Mouse (Mus musculus) hindbrain, postnatal 0 days (tissue): Measurements from ENCODE around the gene Hoxa13. TPM values are rescaled to one million over a fixed set of nuclear protein-coding genes. Genes with fewer than 3 reads are reported as not detected.
A peak's percentile ranks its signal among the peaks of the same experiment; 100 is the strongest.

Source experiments
- ATAC-seq: fragments of 200-750 bp; cut with Nextera tagmentation; 2 replicates; pipeline ENCODE4 v1.8.0; 2017; ENCODE audit warnings: mild to moderate bottlenecking, moderate TSS enrichment, moderate library complexity
- DNase-seq: peaks from one replicate; pipeline ENCODE4 v3.0.0-alpha.2; 2015; ENCODE audit warnings: low spot score
- H3K27ac ChIP-seq: fragments of 300-500 bp; sonication (generic); 2 replicates; pipeline ENCODE4 v1.5.1; 2014; ENCODE audit warnings: mild to moderate bottlenecking
- H3K27me3 ChIP-seq: fragments of 300-500 bp; sonication (generic); 2 replicates; pipeline ENCODE4 v1.6.1; 2014; ENCODE audit warnings: low read length, mixed read lengths; ENCODE audit not compliant: insufficient read depth
- H3K36me3 ChIP-seq: fragments of 300-500 bp; sonication (generic); 2 replicates; pipeline ENCODE4 v1.6.1; 2014; ENCODE audit warnings: low read length, mixed read lengths; ENCODE audit not compliant: insufficient read depth
- H3K4me1 ChIP-seq: fragments of 300-500 bp; sonication (generic); 2 replicates; pipeline ENCODE4 v1.6.1; 2014; ENCODE audit warnings: antibody characterized with exemption, low read length, mixed read lengths; ENCODE audit not compliant: insufficient read depth
- H3K4me2 ChIP-seq: fragments of 300-500 bp; sonication (generic); 2 replicates; pipeline ENCODE4 v1.6.1; 2014; ENCODE audit warnings: low read depth, mild to moderate bottlenecking, low read length, moderate library complexity, mixed read lengths
- H3K4me3 ChIP-seq: fragments of 300-500 bp; sonication (generic); 2 replicates; pipeline ENCODE4 v1.5.1; 2014; ENCODE audit warnings: low read length
- H3K9ac ChIP-seq: fragments of 300-500 bp; sonication (generic); replicated peaks from 2 replicates; pipeline ENCODE4 v1.6.1; 2014; ENCODE audit warnings: mild to moderate bottlenecking, low read length, moderate library complexity, mixed read lengths
- H3K9me3 ChIP-seq: fragments of 300-500 bp; sonication (generic); 2 replicates; pipeline ENCODE4 v1.6.1; 2016; ENCODE audit warnings: low read length, mixed read lengths
- CTCF ChIP-seq: IDR thresholded peaks from 2 replicates; pipeline ENCODE4 v1.5.1; 2016; ENCODE audit warnings: antibody characterized with exemption, control low read depth, low read depth
- WGBS: fragments of 180-500 bp; shearing (Covaris S2); extraction: QIAGEN DNeasy Blood & Tissue Kit; methylation state at CpG from one replicate; pipeline ENCODE4 v1.1.7; 2014; 5-methylcytosine and 5-hydroxymethylcytosine counted together
- polyA plus RNA-seq: library from polyadenylated mRNA; unstranded; fragments of >200 nt; fragmentation: Nextera tagmentation; extraction: Ambion mirVana; gene quantifications from 2 replicates; pipeline ENCODE4 v1.2.1, GENCODE M21; 2015
- total RNA-seq: library from RNA; depleted of rRNA; stranded (reverse); fragments of >200 nt; gene quantifications from 2 replicates; pipeline ENCODE4 v1.2.3, GENCODE M21; 2014

Gene Hoxa13
- total and polyA plus RNA-seq, 2 experiments from 2014 or later: not detected

DNA sequence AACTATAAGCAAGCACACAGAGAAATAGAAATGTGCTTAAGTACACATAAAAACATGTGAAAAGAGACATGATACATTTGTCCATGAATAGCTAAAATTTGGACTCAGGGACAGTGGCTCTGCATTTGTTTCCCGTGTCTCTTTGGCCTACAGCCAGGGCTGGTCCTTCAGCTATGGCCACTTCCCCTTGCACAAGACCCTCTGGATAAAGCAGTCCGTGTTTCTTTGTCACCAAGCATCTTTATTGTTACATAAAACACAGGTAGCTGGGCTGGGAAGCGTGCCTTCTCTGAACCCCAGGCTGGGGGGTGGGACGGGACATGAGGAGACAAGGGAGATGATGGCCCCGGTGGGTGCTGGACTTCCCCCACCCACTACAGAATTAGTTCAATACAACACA, 46.4 kb downstream of the Hoxa13 start:
- no peak overlapping the region for H3K27ac ChIP-seq
- H3K4me1 ChIP-seq: no peaks in the 10 kb centered on the region
- H3K36me3 ChIP-seq: no peaks in the 10 kb centered on the region
- WGBS: 11% methylated on average over 5 of the region's 5 CpGs
- DNase-seq: no peak
- no peak for ATAC-seq
- H3K4me3 ChIP-seq: no peak overlapping the region
- no peak for TF ChIP-seq CTCF
- no peak overlapping the region for H3K9ac ChIP-seq
- no peaks in the 10 kb centered on the region for H3K9me3 ChIP-seq
- peaks cover 98% of the 10 kb centered on the region for H3K27me3 ChIP-seq
- H3K4me2 ChIP-seq: no peak overlapping the region

DNA sequence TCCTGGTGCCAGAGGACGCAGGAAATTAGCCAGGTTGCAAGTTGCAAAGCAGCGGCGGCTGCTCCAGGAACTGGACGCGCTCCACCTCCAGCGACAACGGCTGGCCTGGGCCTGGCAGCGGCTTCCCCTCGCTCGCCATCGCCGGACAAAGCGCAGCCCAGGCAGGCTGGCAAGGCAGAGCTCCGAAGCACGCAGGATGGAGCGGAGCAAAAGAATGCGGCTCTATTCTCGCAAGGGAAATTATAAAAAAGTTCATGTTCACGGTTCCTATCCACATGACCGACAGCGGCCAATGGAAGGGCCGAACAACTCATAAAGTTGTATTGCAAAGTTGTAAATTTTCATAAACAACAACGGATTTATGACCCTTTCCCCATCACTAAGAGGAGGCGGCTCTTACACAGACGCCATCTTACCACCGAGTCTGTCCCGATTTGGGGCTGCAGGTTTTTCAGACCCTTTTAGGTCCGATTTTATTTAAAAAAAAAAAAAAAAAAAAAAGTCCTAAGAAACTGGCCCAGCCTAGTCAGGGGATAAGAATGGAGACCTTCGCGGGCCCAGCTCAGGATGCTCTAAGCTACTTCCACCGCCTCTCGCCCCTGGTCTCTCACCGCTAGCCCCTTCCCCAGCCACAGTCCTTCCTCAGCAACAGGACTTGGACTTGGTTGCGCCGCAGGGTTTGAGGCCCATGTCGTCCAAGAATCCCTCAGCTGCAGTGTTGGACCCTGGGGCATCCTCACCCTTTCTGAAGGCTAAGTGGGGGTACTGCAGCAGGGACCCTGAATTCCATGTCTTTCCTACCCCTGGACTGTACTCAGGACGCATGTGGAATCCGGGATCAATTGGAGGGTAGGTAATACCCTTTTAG, 47.3 kb downstream of the Hoxa13 start, which contains the start of the genes Hoxa3 and Gm28308:
Gene Hoxa3 (minus strand): TSS at position 218 of the 868 bp plus-strand sequence.
Gene Gm28308 (minus strand): TSS at position 221 of the 868 bp plus-strand sequence.
- no peak for TF ChIP-seq CTCF
- no peak within 1 kb of the TSS for H3K4me2 ChIP-seq
- no peaks in the 10 kb centered on the region for H3K4me1 ChIP-seq
- DNase-seq (no peak), ATAC-seq (no peak)
- no peak within 1 kb of the TSS for H3K9ac ChIP-seq
- 11% methylated on average over 38 of the region's 38 CpGs for WGBS
- no peak within 1 kb of the TSS for H3K27ac ChIP-seq
- no peaks in the 10 kb centered on the region for H3K9me3 ChIP-seq
- H3K4me3 ChIP-seq: peak within 1 kb of the TSS; percentile 11; the same call in 1 of the 2 replicates
- H3K27me3 ChIP-seq: peaks cover 98% of the 10 kb centered on the region
- H3K36me3 ChIP-seq: no peaks in the 10 kb centered on the region

- no peak for ATAC-seq
- Histone ChIP-seq H3K27ac (no peak overlapping the region), H3K27me3 (peaks cover 96% of the 10 kb centered on the region), H3K9ac (no peak overlapping the region), H3K4me2 (no peak overlapping the region), H3K4me1 (no peaks in the 10 kb centered on the region), H3K9me3 (no peaks in the 10 kb centered on the region), H3K36me3 (no peaks in the 10 kb centered on the region), H3K4me3 (peak overlapping the region; percentile 11; the same call in 1 of the 2 replicates)
- no peak for DNase-seq
- 6% methylated on average over 22 of the region's 22 CpGs for WGBS
- no peak for TF ChIP-seq CTCF
These were observed 48.0 kb downstream of the Hoxa13 start for GRCm38 (mm10) chr6:52212556-52213118.

GRCm38 (mm10) chr6:52211961-52212360, 48.7 kb downstream of the Hoxa13 start:
- no peaks in the 10 kb centered on the region for H3K4me1 ChIP-seq
- no peak for TF ChIP-seq CTCF
- H3K4me2 ChIP-seq: peak overlapping the region; percentile 25; the same call in 1 of the 2 replicates
- H3K9me3 ChIP-seq: no peaks in the 10 kb centered on the region
- DNase-seq (no peak), ATAC-seq (no peak)
- peaks cover 96% of the 10 kb centered on the region for H3K27me3 ChIP-seq
- H3K4me3 ChIP-seq: no peak overlapping the region
- no peak overlapping the region for H3K9ac ChIP-seq
- no peaks in the 10 kb centered on the region for H3K36me3 ChIP-seq
- 6% methylated on average over 13 of the region's 13 CpGs for WGBS
- no peak overlapping the region for H3K27ac ChIP-seq

- Histone ChIP-seq H3K9me3 (no peaks in the 10 kb centered on the region), H3K27me3 (peaks cover 95% of the 10 kb centered on the region), H3K27ac (no peak overlapping the region), H3K4me1 (no peaks in the 10 kb centered on the region), H3K9ac (no peak overlapping the region), H3K36me3 (no peaks in the 10 kb centered on the region), H3K4me3 (peak overlapping the region; percentile 6; the same call in 1 of the 2 replicates), H3K4me2 (peak overlapping the region; percentile 25; the same call in 1 of the 2 replicates)
- DNase-seq (peak; percentile 90), ATAC-seq (peak; percentile 50)
- WGBS: 1% methylated on average over 37 of the region's 37 CpGs
- peak; percentile 77 for TF ChIP-seq CTCF
These were observed 49.3 kb downstream of the Hoxa13 start for GRCm38 (mm10) chr6:52211170-52211935.

DNA sequence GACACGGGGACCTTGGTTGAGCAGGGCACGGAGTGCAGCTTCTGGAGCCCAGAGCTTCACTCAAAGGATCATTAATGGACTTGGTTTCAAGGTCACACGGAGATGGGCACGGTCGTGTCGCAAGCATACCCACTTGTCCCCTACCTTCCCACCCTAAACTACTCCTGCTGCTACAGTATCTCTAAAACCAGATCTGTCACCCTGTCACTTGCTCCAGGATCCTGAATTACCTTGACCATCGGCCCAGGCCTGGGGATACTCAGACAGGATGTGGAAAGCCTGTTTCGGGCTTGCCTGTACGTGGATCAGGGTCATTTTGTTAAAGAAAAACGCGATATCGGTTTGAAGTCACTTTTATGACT, 51.0 kb downstream of the Hoxa13 start:
- H3K9ac ChIP-seq: no peak overlapping the region
- ATAC-seq (no peak), DNase-seq (no peak)
- no peaks in the 10 kb centered on the region for H3K4me1 ChIP-seq
- no peak for TF ChIP-seq CTCF
- no peak overlapping the region for H3K27ac ChIP-seq
- 12% methylated on average over 12 of the region's 12 CpGs for WGBS
- no peak overlapping the region for H3K4me2 ChIP-seq
- H3K4me3 ChIP-seq: peak overlapping the region; percentile 2; the same call in 1 of the 2 replicates
- H3K36me3 ChIP-seq: no peaks in the 10 kb centered on the region
- no peaks in the 10 kb centered on the region for H3K9me3 ChIP-seq
- H3K27me3 ChIP-seq: peaks cover 86% of the 10 kb centered on the region
